Mouse (Mus musculus): ENCODE results near the gene Rab4a. TPM values are rescaled to one million over a fixed set of nuclear protein-coding genes. Genes with fewer than 3 reads are reported as not detected.

Gene Rab4a
- polyA plus RNA-seq, 1 experiment from 2014 or later = 76.3 TPM

DNA sequence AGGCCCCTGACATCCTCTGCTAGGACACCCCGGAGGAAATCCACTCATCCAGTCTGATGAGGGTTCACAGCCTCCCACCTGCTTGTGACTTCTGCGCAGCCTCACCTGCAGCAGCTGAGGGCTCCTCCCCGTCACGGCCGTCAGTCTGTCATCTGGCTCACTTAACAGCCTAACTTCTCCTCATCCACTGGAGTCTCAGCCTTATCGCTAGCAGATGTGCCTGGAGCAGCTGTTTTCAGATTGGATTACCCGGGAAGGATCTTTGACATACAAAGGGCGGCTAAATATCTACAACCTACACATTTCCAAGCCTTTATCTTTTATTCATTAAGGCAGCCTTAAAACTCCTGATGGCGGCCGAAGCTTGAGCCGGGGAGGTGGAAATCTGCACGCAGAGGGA, 32.3 kb upstream of the Rab4a start:
- Histone ChIP-seq H3K36me3 (replicated peaks) (no peaks in the 10 kb centered on the region), H3K4me2 (no peak overlapping the region), H3K27ac (no peak overlapping the region), H3K4me1 (peaks cover 10% of the 10 kb centered on the region; the same call in 1 of the 2 replicates), H3K9ac (no peak overlapping the region), H3K9me3 (no peaks in the 10 kb centered on the region), H3K4me3 (no peak overlapping the region), H3K27me3 (replicated peaks) (no peaks in the 10 kb centered on the region; the same call in 1 of the 2 replicates)
- ATAC-seq (replicated peaks) = peak; percentile 33; the same call in 1 of the 2 replicates
- 47% methylated on average over 12 of the region's 12 CpGs for WGBS

DNA sequence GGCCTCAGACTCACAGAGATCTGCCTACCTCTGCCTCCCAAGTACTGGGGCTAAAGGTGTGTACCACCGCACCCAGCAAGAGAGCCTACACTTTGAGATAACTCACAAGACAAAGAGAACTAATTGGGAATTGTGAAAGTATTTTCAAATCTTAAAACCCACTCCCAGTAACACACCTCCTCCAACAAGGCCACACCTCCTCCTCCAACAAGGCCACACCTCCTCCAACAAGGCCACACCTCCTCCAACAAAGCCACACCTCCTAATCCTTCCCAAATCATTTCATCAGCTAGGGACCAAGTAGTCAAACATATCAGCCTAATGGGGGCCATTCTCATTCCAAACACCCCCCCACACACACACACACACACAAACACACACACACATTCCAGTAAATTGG, 31.3 kb upstream of the Rab4a start:
- Histone ChIP-seq H3K9ac (no peak overlapping the region), H3K27me3 (replicated peaks) (no peaks in the 10 kb centered on the region; the same call in 1 of the 2 replicates), H3K27ac (no peak overlapping the region), H3K36me3 (replicated peaks) (no peaks in the 10 kb centered on the region), H3K9me3 (no peaks in the 10 kb centered on the region), H3K4me1 (peaks cover 10% of the 10 kb centered on the region; the same call in 1 of the 2 replicates), H3K4me3 (no peak overlapping the region), H3K4me2 (no peak overlapping the region)
- 93% methylated on average over 1 of the region's 1 CpGs for WGBS
- ATAC-seq (replicated peaks) = no peak

DNA sequence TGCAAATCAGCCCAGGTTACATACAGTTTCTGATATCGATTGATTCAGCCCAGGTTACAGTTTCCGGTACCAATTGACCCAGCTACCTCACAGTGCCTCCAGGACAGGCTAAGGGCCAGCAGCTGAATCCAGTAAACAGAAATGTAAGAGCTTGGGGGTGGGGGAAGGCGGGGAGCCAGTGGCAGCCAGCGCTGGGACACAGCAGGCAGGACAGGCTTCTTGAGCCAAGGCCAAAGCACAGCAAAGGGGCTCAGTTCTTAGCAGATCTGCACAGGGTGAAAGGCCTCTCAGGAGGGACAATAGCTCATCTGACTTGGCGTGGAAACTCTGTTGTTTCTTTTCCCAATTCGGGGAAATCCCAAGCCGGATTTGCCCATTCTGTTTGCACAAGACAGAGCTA, 28.5 kb upstream of the Rab4a start:
- H3K9ac ChIP-seq = no peak overlapping the region
- WGBS = 23% methylated on average over 7 of the region's 7 CpGs
- no peaks in the 10 kb centered on the region for H3K36me3 ChIP-seq (replicated peaks)
- no peak overlapping the region for H3K4me2 ChIP-seq
- H3K4me3 ChIP-seq = no peak overlapping the region
- no peaks in the 10 kb centered on the region for H3K9me3 ChIP-seq
- no peak overlapping the region for H3K27ac ChIP-seq
- ATAC-seq (replicated peaks) = no peak
- no peaks in the 10 kb centered on the region for H3K27me3 ChIP-seq (replicated peaks)
- peaks cover 10% of the 10 kb centered on the region; the same call in 1 of the 2 replicates for H3K4me1 ChIP-seq

DNA sequence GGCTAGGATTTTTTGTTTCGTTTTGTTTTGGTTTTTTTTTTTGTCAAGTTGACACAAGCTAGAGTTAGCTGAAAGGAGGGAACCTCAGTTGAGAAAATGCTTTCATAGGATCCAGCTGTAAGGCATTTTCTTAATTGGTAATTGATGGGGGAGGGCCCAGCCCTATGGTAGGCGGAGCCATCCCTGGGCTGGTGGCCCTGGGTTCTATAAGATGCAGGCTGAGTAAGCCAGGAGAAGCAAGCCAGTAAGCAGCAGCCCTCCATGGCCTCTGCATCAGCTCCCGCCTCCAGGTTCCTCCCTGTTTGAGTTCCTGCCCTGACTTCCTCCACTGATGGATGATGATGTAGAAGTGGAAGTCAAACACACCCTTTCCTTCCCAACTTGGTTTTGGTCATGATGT, 25.3 kb upstream of the Rab4a start:
- no peaks in the 10 kb centered on the region for H3K36me3 ChIP-seq (replicated peaks)
- H3K27ac ChIP-seq = no peak overlapping the region
- no peak for ATAC-seq (replicated peaks)
- no peak overlapping the region for H3K9ac ChIP-seq
- H3K4me3 ChIP-seq = no peak overlapping the region
- no peaks in the 10 kb centered on the region for H3K27me3 ChIP-seq (replicated peaks)
- H3K4me1 ChIP-seq = peaks cover 8% of the 10 kb centered on the region; the same call in 1 of the 2 replicates
- H3K9me3 ChIP-seq = no peaks in the 10 kb centered on the region
- H3K4me2 ChIP-seq = no peak overlapping the region
- WGBS = 75% methylated on average over 3 of the region's 3 CpGs

DNA sequence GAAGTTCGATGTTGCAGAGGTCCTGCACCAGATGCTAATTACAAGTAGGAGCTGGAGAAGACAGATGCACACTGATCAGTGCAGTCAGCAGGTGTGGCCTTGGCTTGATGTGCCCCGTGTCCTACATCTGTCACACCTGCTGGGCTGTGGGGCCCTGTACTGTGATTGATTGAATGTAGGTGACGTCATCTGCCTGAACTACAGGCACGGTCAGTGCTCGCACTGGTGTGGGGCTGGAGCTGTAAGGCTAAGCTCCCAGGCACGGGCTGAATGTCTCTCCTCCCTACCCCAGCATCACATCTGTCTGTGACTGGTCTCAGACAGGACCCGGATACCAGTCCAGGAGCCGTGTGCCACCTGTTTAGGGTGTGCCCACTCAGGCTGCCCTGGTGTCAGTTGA, 24.5 kb upstream of the Rab4a start:
- Histone ChIP-seq H3K4me1 (peaks cover 8% of the 10 kb centered on the region; the same call in 1 of the 2 replicates), H3K9ac (no peak overlapping the region), H3K36me3 (replicated peaks) (no peaks in the 10 kb centered on the region), H3K27me3 (replicated peaks) (no peaks in the 10 kb centered on the region), H3K9me3 (no peaks in the 10 kb centered on the region), H3K27ac (no peak overlapping the region), H3K4me3 (no peak overlapping the region), H3K4me2 (no peak overlapping the region)
- ATAC-seq (replicated peaks) = no peak
- 65% methylated on average over 8 of the region's 8 CpGs for WGBS

DNA sequence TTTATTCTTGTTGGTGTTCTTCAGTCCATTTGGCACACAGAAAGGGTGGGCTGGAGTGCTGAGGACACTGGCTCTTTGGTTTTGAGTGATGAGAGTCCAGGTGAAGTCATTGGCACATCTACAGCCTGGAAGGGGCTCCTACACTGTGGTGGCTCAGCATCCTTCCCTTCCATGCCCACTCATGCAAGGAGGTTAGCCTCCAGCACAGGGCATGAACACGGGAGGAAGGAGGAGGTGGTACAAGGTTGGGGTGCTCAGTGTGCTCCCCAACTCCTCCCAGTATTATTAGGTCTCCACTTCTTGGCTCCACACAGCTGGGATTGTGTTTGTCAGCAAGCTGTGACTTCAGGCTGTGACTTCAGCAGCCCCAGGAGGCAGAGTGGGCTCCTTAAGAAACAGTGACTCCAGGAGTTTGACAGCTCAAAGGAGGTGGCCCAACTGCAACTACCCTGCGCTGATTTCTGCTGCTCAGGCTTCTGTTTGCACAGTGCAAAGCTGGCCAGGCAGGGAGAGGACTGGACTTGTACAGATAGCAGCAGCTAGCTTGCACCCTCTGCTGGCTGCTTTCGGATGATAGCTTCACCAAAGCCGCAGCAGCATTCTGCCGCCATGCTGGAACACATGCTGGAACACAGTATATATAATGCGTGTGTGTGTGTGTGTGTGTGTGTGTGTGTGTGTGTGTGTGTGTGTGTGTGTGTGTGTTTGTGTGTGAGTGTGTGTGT, 22.1 kb upstream of the Rab4a start:
- no peak overlapping the region for H3K4me3 ChIP-seq
- ATAC-seq (replicated peaks) = peak; percentile 91
- WGBS = 11% methylated on average over 6 of the region's 6 CpGs
- H3K36me3 ChIP-seq (replicated peaks) = no peaks in the 10 kb centered on the region
- no peak overlapping the region for H3K27ac ChIP-seq
- H3K4me1 ChIP-seq = no peaks in the 10 kb centered on the region
- no peak overlapping the region for H3K4me2 ChIP-seq
- H3K9me3 ChIP-seq = no peaks in the 10 kb centered on the region
- H3K9ac ChIP-seq = no peak overlapping the region
- H3K27me3 ChIP-seq (replicated peaks) = no peaks in the 10 kb centered on the region

DNA sequence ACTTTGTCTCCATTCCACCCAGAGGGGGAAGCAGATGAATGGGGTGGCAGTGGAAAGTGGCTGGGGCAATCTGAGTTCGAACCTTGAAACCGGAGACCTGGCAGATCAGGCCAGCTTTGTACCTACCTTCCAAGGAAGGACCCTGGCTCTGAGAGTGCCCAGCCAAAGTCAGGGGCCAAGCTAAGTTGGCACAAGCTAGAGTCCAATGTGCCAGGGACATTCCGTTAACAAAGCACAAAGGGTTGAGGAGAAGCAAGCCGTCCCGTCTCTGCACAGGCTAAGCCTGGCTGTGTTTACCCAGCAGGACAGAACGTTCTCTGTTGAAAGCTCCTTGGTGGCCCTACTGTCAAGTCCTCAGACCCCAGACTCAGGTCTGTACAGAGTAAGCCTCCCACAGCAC, 19.6 kb upstream of the Rab4a start:
- Histone ChIP-seq H3K27ac (no peak overlapping the region), H3K4me1 (no peaks in the 10 kb centered on the region), H3K9ac (no peak overlapping the region), H3K4me3 (no peak overlapping the region), H3K9me3 (no peaks in the 10 kb centered on the region), H3K4me2 (no peak overlapping the region), H3K36me3 (replicated peaks) (no peaks in the 10 kb centered on the region), H3K27me3 (replicated peaks) (no peaks in the 10 kb centered on the region)
- WGBS = 72% methylated on average over 6 of the region's 6 CpGs
- ATAC-seq (replicated peaks) = no peak

DNA sequence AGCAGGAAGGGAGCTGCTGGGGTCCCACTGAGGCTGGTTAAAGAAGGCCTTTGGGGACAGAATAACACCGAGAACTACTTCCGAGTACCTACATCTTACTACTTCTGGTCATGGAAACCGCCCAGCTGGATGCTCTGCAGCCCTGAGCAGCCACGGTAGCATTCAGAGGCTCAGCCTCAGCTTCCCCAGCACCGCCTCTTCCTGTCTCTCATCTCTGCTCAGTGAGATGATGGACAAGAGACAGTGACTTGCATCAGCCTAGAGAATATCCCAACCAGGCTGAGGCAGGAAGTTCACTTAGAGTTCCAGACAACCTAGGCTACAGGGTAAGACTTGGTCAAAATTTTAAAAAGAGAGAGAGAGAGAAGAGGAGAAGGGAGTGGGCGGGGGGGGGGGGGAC, 19.1 kb upstream of the Rab4a start:
- Histone ChIP-seq H3K4me3 (no peak overlapping the region), H3K27ac (no peak overlapping the region), H3K4me1 (no peaks in the 10 kb centered on the region), H3K36me3 (replicated peaks) (no peaks in the 10 kb centered on the region), H3K9me3 (no peaks in the 10 kb centered on the region), H3K27me3 (replicated peaks) (no peaks in the 10 kb centered on the region), H3K4me2 (no peak overlapping the region), H3K9ac (no peak overlapping the region)
- ATAC-seq (replicated peaks) = no peak
- 73% methylated on average over 6 of the region's 6 CpGs for WGBS

DNA sequence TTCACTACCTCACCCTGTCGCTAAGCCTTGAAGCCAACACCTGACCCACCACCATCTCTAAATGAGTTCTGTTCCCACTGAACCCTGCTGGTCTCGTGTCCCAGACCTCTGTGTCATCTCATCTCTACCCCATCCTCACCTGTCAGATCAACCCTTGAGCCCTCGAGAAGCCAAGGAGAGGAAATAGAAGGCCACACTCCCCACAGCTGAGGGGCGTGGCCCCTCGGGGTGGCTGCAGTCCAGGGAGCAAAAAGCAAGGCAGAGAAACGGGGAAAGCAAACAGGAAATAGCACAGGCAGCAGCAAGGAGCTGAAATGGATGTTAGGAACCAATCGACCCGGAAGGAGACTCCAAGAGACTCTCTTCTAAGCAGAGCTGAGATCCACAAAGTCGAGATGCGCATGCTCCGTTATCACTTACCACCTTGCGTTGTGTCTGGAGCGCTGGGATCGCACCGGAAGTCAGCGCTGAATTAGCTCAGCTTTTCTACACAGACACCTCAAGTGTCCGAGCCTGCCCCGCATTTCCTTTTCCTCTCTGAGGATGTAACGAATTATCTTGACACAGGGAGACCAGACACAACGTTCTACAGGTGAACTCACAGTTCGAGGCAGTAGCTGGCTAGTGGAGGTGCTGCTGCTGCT, 18.4 kb upstream of the Rab4a start:
- H3K9ac ChIP-seq = no peak overlapping the region
- no peak overlapping the region for H3K27ac ChIP-seq
- peaks cover 5% of the 10 kb centered on the region; the same call in 1 of the 2 replicates for H3K27me3 ChIP-seq (replicated peaks)
- H3K4me1 ChIP-seq = no peaks in the 10 kb centered on the region
- WGBS = 64% methylated on average over 21 of the region's 21 CpGs
- ATAC-seq (replicated peaks) = no peak
- H3K4me3 ChIP-seq = no peak overlapping the region
- H3K36me3 ChIP-seq (replicated peaks) = no peaks in the 10 kb centered on the region
- H3K4me2 ChIP-seq = peak overlapping the region; percentile 2; the same call in 1 of the 2 replicates
- H3K9me3 ChIP-seq = no peaks in the 10 kb centered on the region

DNA sequence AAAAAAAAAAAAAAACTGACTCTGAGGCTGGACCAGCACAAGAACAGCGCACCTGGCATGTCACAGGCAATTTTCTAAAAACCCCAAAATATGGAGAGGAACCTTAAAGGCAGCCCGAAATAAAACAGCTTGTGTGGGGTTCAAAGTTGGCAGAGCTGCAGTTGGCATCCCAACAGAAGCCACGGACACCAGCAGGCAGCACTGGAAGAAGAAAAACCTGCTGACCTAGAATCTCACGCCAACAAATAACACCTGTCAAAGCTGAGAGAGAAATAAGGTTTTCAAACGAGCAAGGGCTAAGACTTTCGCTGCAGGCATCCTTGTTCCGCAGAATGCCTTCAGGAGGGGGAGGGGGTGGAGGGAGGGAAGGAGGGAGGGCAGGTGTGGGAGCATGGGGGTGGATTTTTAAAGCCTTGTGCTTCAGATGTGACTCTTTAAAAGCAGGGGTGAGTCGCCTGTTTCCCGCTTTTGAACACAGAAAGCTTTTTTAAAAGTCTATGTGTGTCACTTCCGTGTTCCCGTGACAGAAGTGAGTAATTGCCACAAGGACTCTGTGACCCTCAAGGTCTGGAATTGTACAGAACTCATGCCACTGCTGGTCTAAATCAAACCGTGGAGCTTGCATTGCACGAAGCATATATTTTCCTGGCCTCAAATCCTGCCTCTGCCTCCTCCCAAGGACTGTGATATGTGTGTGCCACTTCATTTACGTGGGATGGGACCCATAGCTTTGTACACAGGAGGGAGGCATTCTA, 17.2 kb upstream of the Rab4a start:
- 57% methylated on average over 14 of the region's 14 CpGs for WGBS
- Histone ChIP-seq H3K27me3 (replicated peaks) (peaks cover 6% of the 10 kb centered on the region; the same call in 1 of the 2 replicates), H3K4me2 (no peak overlapping the region), H3K27ac (no peak overlapping the region), H3K9ac (no peak overlapping the region), H3K4me3 (no peak overlapping the region), H3K4me1 (no peaks in the 10 kb centered on the region), H3K9me3 (no peaks in the 10 kb centered on the region), H3K36me3 (replicated peaks) (no peaks in the 10 kb centered on the region)
- no peak for ATAC-seq (replicated peaks)

DNA sequence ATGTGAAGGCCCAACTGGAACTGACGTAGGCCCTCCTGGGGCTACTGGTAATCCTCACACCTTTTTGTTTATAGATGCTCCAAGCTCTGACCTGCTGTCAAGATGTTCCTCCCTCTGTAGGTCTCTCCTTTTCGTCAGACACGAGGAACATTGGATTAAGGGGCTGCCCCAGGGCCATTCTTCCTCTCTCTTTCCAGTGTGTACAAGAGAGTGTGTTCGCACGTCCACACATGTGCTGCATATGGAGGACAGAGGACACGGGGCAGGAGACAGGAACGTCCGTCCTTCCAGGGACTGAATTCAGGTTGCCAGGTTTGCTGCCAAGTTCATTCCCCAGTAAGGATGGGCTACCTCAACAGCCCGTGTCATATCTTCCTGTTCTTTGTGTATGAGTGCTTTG, 16.3 kb upstream of the Rab4a start:
- Histone ChIP-seq H3K4me3 (no peak overlapping the region), H3K36me3 (replicated peaks) (no peaks in the 10 kb centered on the region), H3K4me2 (no peak overlapping the region), H3K4me1 (no peaks in the 10 kb centered on the region), H3K9ac (no peak overlapping the region), H3K9me3 (no peaks in the 10 kb centered on the region), H3K27me3 (replicated peaks) (peaks cover 6% of the 10 kb centered on the region; the same call in 1 of the 2 replicates), H3K27ac (no peak overlapping the region)
- 78% methylated on average over 9 of the region's 9 CpGs for WGBS
- ATAC-seq (replicated peaks) = no peak

DNA sequence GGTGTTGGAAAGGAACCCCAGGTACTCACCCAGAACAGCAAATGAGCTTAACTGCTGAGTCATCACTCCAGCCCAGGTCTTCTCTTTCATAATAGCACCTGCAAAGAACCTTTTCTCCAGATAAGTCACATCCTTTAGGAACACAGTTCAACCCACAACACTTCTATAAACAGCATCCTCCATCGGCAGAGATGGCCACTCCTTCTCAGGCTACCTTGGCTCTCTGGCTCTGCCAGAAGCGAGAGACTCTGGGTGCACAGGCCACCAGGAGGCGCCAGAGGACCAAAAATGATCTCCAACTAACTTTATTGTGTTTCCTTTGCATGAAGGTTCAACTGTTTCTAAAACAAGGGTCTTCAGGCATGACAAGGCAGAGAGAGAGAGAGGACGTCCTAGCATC, 15.8 kb upstream of the Rab4a start:
- no peaks in the 10 kb centered on the region for H3K9me3 ChIP-seq
- no peaks in the 10 kb centered on the region for H3K36me3 ChIP-seq (replicated peaks)
- no peak overlapping the region for H3K27ac ChIP-seq
- no peak for ATAC-seq (replicated peaks)
- no peak overlapping the region for H3K4me2 ChIP-seq
- H3K9ac ChIP-seq = no peak overlapping the region
- no peak overlapping the region for H3K4me3 ChIP-seq
- H3K27me3 ChIP-seq (replicated peaks) = peaks cover 6% of the 10 kb centered on the region; the same call in 1 of the 2 replicates
- H3K4me1 ChIP-seq = no peaks in the 10 kb centered on the region
- WGBS = 0% methylated on average over 4 of the region's 4 CpGs
